Mouse (Mus musculus): ENCODE data around the gene Ptpn6.

DNA sequence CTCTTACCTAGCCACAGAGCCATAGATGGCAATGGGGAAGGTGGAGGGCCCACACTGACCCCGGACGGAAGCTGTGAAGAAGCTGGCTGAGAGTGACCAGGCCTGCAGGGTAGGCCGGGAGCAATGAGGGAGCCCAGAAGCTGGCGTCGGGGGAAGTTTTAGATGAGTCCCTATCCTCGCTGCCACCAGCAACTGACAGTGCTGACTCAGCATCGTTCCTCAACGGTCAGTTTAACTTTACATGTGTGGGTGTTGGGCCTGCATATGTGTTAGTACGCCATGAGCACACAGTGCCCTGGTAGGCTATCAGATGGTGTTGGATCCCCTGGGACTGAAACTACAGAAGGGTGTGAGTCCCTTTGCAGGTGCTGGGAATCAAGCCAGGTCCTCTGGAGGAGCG lies 14.0 kb downstream of the Ptpn6 start:
- no peak for TF ChIP-seq GATA1 (IDR thresholded peaks at IDR 0.05; ENCODE audit: low read length)
- no peak for TF ChIP-seq TAL1 (IDR thresholded peaks at IDR 0.05; ENCODE audit: low read length)

Data from erythroblast, embryonic 14.5 days (primary cell).